Mouse (Mus musculus): Measurements from ENCODE around the gene Clp1. TPM values are rescaled to one million over a fixed set of nuclear protein-coding genes. Genes with fewer than 3 reads are reported as not detected.
A peak's percentile ranks its signal among the peaks of the same experiment; 100 is the strongest.

The Clp1 gene
- polyA plus RNA-seq, 1 experiment from 2014 or later, result 26.7 TPM

DNA sequence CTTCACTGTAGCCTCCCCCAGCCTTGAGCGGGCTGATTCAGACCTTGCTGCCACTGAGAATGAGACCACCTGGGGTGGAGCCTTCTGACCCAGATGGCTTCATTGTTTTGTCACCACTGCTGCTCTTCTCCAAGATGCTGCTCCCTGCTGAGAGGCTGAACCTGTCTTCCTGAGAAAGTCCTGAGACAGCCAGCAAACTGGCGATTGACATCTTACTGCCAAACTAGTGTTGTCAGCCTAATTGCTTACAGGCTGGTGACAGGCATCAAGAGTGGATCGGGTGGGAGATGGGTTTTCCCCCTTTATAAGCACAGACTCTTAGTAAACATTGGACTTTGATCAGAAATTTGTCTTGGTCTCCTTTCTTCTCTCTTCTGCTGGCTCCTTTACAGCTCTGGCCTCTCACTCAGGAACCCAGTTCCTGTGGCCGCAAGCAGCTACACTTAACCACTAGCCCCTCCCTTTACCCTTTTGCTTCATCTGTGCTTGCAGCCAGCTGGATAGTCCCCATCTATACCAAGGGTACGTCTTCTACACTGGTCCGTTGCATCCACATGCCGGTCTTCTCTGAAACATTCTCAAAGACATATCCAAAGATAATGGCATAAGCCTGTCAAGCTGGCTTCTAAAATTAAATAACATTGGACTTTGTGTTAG is 30.0 kb upstream of the Clp1 start:
- no peak overlapping the region for H3K27ac ChIP-seq
- ATAC-seq (ENCODE audit: low FRiP score), result no peak
- no peaks in the 10 kb centered on the region for H3K9me3 ChIP-seq
- 64% methylated on average over 7 of the region's 7 CpGs for WGBS
- H3K36me3 ChIP-seq, result no peaks in the 10 kb centered on the region
- H3K9ac ChIP-seq, result no peak overlapping the region
- no peaks in the 10 kb centered on the region for H3K27me3 ChIP-seq
- no peak overlapping the region for H3K4me2 ChIP-seq
- no peak overlapping the region for H3K4me3 ChIP-seq
- no peaks in the 10 kb centered on the region for H3K4me1 ChIP-seq (replicated peaks)

DNA sequence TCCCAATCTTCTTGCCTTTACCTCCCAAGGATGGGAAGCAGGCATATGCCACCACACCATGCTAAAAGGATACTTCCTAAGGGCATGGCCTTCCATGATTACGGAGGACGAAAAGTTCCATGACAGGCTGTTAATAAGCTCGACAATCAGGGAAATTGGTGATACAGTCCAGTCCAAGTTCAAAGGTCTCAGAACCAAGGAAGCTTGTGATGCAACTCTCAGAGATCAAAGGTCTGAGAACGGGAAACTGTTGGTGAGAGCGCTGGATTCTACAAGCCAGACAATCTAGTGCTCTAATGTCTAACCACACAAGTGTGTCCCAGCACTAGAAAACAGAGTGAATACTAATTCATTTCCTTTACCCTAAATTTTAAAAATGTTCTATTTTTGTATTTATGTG is 29.1 kb upstream of the Clp1 start:
- H3K4me2 ChIP-seq, result no peak overlapping the region
- ATAC-seq (ENCODE audit: low FRiP score), result no peak
- H3K27ac ChIP-seq, result no peak overlapping the region
- H3K9ac ChIP-seq, result no peak overlapping the region
- WGBS, result 86% methylated on average over 5 of the region's 5 CpGs
- no peaks in the 10 kb centered on the region for H3K4me1 ChIP-seq (replicated peaks)
- H3K36me3 ChIP-seq, result no peaks in the 10 kb centered on the region
- no peaks in the 10 kb centered on the region for H3K27me3 ChIP-seq
- H3K9me3 ChIP-seq, result no peaks in the 10 kb centered on the region
- H3K4me3 ChIP-seq, result no peak overlapping the region

DNA sequence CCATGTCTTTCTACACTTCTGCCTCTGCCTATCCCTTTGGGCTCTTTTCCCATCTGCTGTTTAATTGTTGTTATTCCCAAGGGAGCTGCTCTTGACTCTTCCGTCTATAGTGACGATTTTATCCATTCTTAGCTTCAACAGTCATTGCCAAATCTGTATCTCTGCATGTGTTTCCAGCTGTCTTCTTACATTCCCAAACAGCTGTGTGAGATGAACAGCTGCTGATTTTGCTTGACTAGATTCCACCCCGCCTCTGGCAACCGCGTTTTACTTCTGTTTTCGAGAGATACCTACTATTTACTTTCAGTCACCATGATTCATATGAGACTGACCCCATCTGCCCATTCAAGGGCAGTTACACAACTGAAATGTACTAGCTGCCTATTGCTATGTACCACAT is 23.0 kb upstream of the Clp1 start:
- H3K27me3 ChIP-seq, result 0 out of 2 replicates have a peak, but pooled peaks cover 3% of the 10 kb centered on the region
- no peaks in the 10 kb centered on the region for H3K36me3 ChIP-seq
- H3K9ac ChIP-seq, result no peak overlapping the region
- no peak for ATAC-seq (ENCODE audit: low FRiP score)
- H3K27ac ChIP-seq, result no peak overlapping the region
- no peaks in the 10 kb centered on the region for H3K9me3 ChIP-seq
- H3K4me2 ChIP-seq, result no peak overlapping the region
- 69% methylated on average over 6 of the region's 6 CpGs for WGBS
- H3K4me1 ChIP-seq (replicated peaks), result no peaks in the 10 kb centered on the region
- H3K4me3 ChIP-seq, result no peak overlapping the region

DNA sequence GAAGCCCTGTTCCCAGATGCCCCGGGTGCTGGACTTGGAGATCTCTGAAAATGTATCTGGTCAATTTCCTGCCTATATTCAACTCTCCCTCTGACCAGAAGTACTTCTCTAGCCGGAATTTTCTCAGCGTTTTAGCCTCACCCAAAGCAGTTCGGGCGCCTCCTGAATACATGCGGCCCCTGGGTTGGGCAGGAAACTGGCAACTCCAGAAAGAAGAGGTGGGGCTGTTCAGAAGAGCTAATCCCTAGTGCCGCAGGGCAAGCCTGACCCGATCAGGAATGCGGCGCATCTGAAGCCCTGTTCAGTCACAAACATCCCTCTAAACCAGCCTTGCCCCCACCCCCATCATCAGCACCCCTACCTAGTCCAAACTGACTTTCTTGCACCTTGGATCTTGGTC is 17.0 kb upstream of the Clp1 start:
- H3K4me2 ChIP-seq, result peak overlapping the region; percentile 91
- 0 out of 2 replicates have a peak, but pooled peaks cover 3% of the 10 kb centered on the region for H3K27me3 ChIP-seq
- peak overlapping the region; percentile 98 for H3K27ac ChIP-seq
- peaks cover 43% of the 10 kb centered on the region for H3K4me1 ChIP-seq (replicated peaks)
- H3K9ac ChIP-seq, result peak overlapping the region; percentile 95; the same call in 1 of the 2 replicates
- peak overlapping the region; percentile 81 for H3K4me3 ChIP-seq
- no peaks in the 10 kb centered on the region for H3K9me3 ChIP-seq
- peak; percentile 26 for ATAC-seq (ENCODE audit: low FRiP score)
- H3K36me3 ChIP-seq, result 0 out of 2 replicates have a peak, but pooled peaks cover 4% of the 10 kb centered on the region
- WGBS, result 1% methylated on average over 10 of the region's 10 CpGs

DNA sequence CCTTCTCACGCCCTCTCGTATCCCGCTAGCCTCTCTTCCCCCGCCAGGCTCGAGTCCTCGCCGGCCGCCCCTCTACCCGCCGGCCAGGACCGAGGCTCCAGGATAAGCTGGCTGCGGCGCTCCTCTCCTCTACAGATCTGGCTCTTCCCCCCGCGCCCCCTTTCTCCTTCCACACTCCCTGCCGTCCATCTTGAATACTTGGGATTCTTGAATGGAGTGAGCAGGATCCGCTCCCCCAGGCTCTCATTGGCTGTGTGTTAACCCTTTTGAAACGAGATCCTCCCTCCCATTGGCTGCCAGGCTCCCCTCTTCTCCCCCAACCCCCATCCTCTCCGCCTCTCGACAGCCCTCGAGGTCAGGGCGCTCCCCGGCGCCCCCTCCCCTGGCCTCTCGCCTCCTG is 16.4 kb upstream of the Clp1 start, which contains the start of gene Gm19426:
TSS of gene Gm19426 (minus strand) at position 95 of the 400 bp plus-strand sequence.
- 0 out of 2 replicates have a peak, but pooled peaks cover 4% of the 10 kb centered on the region for H3K36me3 ChIP-seq
- 0 out of 2 replicates have a peak, but pooled peaks cover 3% of the 10 kb centered on the region for H3K27me3 ChIP-seq
- peak within 1 kb of the TSS; percentile 98 for H3K27ac ChIP-seq
- H3K4me2 ChIP-seq, result peak within 1 kb of the TSS; percentile 91
- H3K4me1 ChIP-seq (replicated peaks), result peaks cover 48% of the 10 kb centered on the region
- peak within 1 kb of the TSS; percentile 95 for H3K9ac ChIP-seq
- peak; percentile 88 for ATAC-seq (ENCODE audit: low FRiP score)
- H3K4me3 ChIP-seq, result peak within 1 kb of the TSS; percentile 81
- H3K9me3 ChIP-seq, result no peaks in the 10 kb centered on the region
- under 1% methylated on average over 25 of the region's 25 CpGs for WGBS

DNA sequence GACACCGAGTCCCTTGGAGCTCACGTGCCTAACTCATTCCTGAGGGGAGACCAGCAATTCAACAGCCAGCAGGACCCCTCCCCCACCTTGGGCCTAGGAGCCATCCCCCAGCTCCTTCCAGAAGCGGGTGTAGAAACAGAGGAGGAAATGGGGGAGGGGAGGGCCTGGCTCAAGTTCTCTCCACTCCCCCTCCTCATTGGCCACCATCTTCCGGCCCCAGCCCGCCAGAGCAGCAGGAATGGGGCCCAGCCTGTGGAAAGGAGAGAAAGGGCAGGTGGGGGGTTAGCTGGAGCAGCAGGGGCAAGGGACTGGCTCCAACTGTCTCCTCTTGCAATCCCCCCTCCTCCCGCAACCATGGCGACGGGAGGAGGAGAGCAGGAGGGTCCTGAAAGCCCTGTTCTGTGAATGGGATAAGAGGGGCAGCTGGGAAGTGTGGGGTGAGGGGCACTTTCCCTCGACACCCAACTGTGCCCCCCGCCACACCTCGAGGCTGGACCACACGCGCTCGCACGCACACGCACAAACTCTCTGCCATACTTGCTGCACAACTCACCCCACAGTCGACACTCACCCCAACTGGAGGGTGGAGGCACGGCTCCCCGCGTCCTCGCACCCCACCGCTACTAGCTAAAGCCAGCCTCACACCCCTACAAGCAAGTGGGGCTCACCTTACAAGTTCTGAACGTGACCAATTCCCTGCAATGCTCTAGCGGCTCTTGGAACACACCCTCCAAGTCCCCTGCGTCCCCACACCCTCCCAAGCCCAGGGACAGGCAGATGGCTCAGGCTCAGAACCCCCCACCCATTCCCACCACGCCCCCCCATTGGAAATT is 15.5 kb upstream of the Clp1 start:
- peak overlapping the region; percentile 91 for H3K4me2 ChIP-seq
- H3K4me3 ChIP-seq, result peak overlapping the region; percentile 81
- H3K36me3 ChIP-seq, result 0 out of 2 replicates have a peak, but pooled peaks cover 4% of the 10 kb centered on the region
- H3K4me1 ChIP-seq (replicated peaks), result peaks cover 57% of the 10 kb centered on the region
- H3K9me3 ChIP-seq, result no peaks in the 10 kb centered on the region
- under 1% methylated on average over 25 of the region's 26 CpGs for WGBS
- peak; percentile 79 for ATAC-seq (ENCODE audit: low FRiP score)
- H3K27ac ChIP-seq, result peak overlapping the region; percentile 98
- H3K9ac ChIP-seq, result peak overlapping the region; percentile 95
- 0 out of 2 replicates have a peak, but pooled peaks cover 3% of the 10 kb centered on the region for H3K27me3 ChIP-seq

DNA sequence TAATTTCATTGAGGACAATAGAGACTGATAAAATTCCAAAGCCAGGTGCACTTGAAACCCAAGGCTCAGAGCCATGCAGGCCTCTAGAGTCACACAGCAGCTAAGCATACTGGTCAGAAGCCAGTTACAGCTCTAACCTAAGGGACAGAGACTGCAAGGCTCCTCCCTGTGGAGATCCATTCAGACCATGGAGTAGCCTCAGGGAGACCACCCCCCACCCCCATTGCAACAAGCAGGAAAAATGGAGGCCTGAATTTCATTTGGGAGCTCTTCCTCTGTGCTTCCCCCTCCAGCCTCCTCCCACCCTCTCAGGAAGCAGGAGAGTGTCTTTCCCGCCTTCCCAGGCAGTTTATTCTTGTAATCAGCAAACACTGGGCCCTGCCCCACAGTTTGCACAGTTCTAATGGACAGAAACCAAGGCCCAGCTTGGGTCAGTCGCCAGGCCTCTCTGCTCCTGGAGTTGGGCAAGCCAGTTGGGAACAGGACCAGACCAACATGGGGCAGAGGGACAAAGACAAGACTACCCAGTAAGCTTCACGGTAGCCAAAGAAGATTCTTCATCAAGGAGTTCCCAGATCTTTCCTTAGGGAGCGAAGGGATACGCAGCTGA is 14.8 kb upstream of the Clp1 start:
- Histone ChIP-seq H3K4me1 (replicated peaks) (peaks cover 64% of the 10 kb centered on the region), H3K27me3 (0 out of 2 replicates have a peak, but pooled peaks cover 3% of the 10 kb centered on the region), H3K9ac (peak overlapping the region; percentile 95), H3K9me3 (no peaks in the 10 kb centered on the region), H3K4me3 (peak overlapping the region; percentile 81), H3K4me2 (peak overlapping the region; percentile 91), H3K27ac (peak overlapping the region; percentile 98), H3K36me3 (0 out of 2 replicates have a peak, but pooled peaks cover 4% of the 10 kb centered on the region)
- no peak; the same call in 1 of the 2 replicates for ATAC-seq (ENCODE audit: low FRiP score)
- 0% methylated on average over 5 of the region's 5 CpGs for WGBS

DNA sequence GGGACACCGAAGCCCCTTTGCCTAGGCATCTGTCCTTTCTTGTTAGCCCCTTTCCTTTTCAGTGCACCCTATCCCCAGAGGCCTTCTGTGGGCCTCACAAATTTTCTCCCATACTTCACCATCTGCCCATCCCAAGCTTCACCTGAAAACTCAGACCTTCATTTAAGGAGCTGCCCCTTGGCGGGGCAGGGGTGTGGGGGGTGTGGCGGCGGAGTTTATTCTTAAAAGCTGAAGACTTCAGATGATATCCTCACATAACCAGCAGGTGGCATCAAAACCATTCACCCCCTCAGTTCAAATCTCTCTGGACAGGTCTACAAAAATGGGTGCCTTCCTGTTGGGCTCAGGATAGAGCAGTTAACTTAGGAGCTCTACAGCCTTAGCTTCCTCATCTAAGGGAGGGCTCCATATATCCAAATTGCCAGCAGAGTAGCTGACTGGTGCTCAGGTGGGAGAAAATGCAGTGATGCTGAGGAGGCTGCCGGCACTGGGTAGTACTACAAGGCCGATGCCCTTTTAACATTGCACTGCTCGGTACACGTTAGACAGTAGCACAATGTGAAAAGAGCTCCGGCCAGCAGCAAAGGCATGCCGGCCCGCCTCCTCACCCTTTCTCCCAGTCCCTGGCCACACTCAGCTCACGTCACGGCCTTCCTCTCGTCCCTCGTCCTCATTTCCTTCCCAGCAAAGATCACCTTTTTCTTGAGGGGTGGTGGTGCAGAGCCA is 13.6 kb upstream of the Clp1 start:
- peak overlapping the region; percentile 91 for H3K4me2 ChIP-seq
- H3K27ac ChIP-seq, result peak overlapping the region; percentile 26; the same call in 1 of the 2 replicates
- H3K9ac ChIP-seq, result no peak overlapping the region

DNA sequence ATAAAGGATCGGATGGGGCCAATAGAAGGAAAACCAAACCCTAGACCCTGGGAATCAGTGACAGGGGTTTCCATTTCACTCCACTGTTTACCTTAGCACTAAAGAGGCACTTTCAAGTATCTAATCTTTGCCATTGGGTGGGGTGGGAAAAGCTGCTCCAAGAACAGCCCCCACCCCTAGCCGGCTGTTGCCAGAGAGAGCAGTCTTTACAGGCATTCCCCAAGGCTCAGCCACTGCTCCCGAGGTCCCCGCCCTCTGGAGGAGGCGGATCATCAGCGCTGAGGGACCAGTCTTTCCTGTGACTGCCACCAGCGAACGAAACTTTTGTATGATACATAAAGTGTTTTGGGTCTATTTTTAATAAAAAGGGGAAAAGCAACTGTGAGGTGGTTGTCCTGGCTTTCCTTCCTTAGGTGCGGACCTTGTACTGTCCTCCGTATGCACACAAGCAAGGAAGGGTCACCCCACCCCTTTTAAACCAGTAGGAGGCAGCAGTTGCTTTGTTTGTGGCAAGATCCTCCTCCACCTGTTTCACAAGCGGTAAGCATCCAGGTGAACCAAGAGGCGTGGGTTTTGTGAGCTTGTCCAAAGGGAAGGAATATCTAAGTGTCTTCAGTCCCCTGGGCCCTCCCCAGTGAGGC is 11.2 kb upstream of the Clp1 start:
- Histone ChIP-seq H3K9me3 (no peaks in the 10 kb centered on the region), H3K4me1 (replicated peaks) (peaks cover 89% of the 10 kb centered on the region), H3K36me3 (0 out of 2 replicates have a peak, but pooled peaks cover 4% of the 10 kb centered on the region), H3K4me3 (peak overlapping the region; percentile 14; the same call in 1 of the 2 replicates), H3K4me2 (peak overlapping the region; percentile 80), H3K27me3 (no peaks in the 10 kb centered on the region), H3K27ac (peak overlapping the region; percentile 58), H3K9ac (peak overlapping the region; percentile 60)
- 4% methylated on average over 12 of the region's 12 CpGs for WGBS
- ATAC-seq (ENCODE audit: low FRiP score), result no peak

More for the DNA sequence above, 13.6 kb upstream of the Clp1 start:
- Histone ChIP-seq H3K9me3 (no peaks in the 10 kb centered on the region), H3K27me3 (no peaks in the 10 kb centered on the region), H3K36me3 (0 out of 2 replicates have a peak, but pooled peaks cover 4% of the 10 kb centered on the region), H3K4me1 (replicated peaks) (peaks cover 76% of the 10 kb centered on the region), H3K4me3 (peak overlapping the region; percentile 81)
- no peak for ATAC-seq (ENCODE audit: low FRiP score)
- 65% methylated on average over 15 of the region's 15 CpGs for WGBS

DNA sequence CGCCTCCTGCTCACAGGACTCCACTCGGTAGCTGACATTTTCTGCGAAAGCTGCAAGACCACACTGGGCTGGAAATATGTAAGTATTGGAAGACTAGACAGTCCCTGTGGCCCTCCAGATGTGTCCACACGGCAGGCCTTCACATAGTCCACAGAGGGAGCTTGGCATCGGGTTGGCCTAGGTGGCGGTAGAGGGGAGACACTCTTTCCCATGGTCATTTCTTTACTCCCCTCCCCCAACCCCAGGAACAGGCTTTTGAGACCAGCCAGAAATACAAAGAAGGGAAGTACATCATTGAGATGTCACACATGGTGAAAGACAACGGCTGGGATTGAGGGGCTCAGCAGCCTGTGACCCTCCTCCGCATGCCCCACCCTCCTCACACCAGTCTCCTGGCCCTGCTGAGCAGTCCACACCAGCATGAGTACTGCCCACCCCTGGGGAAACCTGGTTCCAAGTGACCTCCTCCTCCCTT is 10.3 kb upstream of the Clp1 start:
- H3K9me3 ChIP-seq, result no peaks in the 10 kb centered on the region
- ATAC-seq (ENCODE audit: low FRiP score), result no peak
- peak overlapping the region; percentile 55 for H3K4me3 ChIP-seq
- peaks cover 91% of the 10 kb centered on the region for H3K4me1 ChIP-seq (replicated peaks)
- H3K4me2 ChIP-seq, result peak overlapping the region; percentile 80
- peak overlapping the region; percentile 58 for H3K27ac ChIP-seq
- no peaks in the 10 kb centered on the region for H3K27me3 ChIP-seq
- WGBS, result 6% methylated on average over 8 of the region's 8 CpGs
- peak overlapping the region; percentile 60 for H3K9ac ChIP-seq
- 0 out of 2 replicates have a peak, but pooled peaks cover 4% of the 10 kb centered on the region for H3K36me3 ChIP-seq

All from hindbrain, embryonic 13.5 days (tissue).